Mouse (Mus musculus) fibroblast of lung, adult 2 months (primary cell): ENCODE results near the gene Rab25.

Experiments
- DNase-seq: peaks from one replicate; pipeline ENCODE4 v3.0.0-alpha.2; 2011; ENCODE audit warnings: low read depth

Rab25 gene

DNA sequence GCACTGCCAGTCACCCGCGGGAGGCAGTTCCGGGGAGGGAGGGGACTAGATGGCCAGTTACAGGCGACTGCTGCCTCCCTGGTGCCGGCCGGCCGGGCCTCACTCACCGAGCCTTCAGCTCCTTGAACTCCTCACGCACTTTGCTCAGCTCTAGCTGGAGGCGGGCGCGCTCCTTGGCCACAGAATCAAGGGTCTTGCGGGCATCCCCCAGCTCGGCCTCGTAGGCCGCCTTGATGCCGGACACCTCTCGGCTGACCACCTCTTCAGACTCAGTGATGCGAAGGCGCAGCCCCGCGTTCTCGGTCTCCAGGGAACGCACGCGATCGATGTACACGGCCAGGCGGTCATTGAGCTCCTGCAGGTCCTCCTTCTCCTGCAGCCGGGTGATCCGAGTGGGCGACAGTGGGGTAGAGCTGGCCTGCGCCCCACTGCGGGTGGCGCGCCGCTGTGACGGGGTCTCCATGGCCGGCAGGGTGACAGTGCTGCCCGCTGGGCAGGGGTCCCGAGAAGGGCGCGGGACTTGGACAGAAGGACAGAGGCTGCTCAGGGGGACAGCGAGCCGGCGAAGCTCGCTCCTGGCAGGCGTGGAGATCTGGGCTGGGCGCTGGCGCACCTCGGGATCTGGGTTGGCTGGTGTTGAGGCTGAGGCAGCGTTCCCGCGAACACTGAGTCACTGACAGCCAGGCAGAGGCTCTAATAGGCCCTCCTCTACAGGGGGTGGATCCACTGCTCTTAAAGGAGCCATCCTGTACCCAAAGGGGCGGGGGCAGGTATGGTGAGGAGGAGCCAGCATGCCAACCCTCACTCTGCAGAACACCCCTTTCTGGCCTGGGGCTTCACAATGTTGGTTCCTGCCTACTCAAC lies 45.2 kb downstream of the Rab25 start:
- peak; percentile 96 for DNase-seq

DNA sequence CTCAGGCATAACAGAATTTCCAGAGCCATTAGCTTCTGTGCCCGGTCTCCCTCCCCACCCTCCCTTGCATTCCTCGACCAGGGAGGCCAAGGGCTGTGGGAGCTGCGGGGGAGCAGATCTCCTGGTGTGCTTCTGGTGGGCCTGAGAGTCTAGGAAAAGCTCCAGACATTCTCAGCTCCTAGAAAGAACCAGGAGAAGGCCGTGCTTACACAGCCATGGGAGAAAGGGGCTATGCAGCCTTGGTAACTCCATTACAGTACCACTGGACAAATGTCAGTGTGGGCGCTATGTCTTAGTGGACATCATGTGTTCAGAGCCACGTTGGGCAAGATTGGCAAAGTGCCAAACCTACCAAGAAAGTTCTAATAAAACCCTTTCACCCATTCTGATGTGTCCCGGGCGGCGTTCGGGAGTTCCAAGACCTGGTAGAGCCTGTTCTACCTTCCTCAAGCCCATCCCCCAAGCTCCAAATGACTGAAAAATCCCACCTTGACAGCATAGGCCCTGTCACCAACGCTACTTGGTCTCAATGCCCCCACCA lies 46.0 kb downstream of the Rab25 start:
- no peak for DNase-seq

DNA sequence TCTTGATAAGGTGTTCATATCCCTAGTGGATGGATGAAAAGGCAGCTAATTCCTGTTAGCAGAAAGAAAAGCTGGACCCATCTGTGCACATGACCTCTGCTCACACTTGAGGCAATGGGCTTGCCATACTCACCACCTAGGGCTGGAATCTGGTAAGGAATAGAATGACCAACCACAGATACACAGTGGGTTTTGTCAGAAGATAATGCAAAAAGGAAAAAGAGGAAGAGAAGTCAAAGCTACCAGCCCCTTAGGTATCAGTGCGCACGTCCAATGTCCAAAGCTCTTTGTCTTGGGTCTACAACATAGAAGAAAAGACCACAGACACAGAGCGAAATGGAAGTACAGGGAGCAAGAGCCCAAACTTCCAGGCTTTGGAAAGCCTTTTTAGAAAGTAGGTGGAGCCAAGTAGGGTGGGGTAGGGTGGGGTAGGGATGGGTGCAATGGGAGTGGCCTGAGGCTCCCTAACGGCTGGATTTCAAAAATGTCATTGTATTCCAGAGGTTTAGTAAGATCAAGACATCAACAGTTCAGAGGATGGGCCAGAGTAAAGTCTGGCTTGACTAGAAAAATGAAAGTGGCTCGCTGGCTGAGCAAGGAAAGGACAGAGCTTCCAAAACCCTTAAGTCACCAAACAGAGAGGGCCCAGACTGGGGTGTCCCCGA lies 46.6 kb downstream of the Rab25 start:
- no peak for DNase-seq

DNA sequence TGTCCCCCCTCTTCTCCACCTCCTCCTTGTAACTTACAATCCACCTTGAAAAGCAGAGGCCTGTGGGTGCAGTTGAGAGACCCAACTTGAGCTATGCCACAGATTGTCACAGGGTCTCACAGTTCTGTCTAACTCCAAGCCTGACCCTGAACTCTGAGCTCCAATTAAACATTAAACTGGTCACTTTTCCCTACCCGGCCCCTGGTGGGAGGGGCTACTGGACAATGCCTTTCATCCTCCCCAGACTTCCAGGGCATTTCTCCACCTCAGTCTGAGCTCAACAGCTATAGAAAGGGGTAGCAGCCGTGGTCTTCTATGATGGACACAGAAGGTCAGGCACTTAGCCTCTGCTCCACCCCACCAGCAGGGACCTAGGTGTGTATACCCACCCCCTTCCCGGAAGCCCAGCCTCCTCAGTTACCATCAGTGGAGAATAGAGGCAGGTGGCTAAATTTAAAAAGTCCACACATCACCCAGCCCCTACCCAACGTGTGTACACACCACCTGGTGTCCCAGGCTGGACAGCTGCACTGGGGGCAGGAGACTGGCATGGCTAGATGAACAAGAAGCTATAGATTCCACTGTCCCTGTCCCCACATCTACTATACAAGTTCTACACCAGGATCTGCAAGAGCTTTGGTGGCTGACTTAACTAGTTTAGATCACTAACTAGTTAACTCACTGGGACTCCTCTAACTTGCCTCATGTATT lies 47.3 kb downstream of the Rab25 start:
- DNase-seq, result no peak

DNA sequence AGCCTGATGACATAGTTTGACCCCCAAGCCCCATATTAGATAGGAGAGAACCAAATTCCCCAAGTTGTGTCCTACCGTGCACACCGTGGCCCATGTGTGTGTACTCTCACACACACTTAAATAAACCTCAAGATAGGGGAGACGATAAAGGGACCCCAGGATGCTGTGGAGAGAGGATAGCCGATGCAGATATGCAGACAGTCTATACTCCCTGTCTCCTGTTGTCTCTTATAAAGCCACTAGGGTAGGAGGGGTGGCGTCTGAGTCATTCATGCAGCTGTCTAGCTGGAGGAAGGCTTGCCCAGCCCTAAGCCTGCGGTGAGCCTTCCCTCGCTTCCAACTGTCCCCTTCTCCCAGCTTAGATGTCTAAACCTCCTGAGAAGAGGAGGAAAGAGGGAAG lies 48.0 kb downstream of the Rab25 start:
- no peak for DNase-seq

DNA sequence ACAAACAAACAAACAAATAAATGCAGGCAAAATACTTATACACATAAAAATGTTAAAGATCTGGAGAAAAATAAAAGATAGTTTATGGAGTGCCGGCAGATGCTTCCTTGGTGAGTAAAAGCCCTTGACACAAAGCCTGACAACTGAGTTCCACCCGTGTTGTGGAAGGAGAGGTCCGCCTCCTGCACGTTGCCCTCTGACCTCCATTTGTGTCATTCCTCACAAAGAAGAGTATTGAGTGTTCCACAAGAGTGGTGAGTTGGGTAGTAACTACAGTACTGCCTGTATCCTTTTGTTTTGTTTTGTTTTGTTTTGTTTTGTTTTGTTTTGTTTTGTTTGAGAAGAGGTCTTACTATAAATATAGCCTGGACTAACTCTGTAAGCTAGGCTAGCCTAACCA lies 48.5 kb downstream of the Rab25 start:
- no peak for DNase-seq

DNA sequence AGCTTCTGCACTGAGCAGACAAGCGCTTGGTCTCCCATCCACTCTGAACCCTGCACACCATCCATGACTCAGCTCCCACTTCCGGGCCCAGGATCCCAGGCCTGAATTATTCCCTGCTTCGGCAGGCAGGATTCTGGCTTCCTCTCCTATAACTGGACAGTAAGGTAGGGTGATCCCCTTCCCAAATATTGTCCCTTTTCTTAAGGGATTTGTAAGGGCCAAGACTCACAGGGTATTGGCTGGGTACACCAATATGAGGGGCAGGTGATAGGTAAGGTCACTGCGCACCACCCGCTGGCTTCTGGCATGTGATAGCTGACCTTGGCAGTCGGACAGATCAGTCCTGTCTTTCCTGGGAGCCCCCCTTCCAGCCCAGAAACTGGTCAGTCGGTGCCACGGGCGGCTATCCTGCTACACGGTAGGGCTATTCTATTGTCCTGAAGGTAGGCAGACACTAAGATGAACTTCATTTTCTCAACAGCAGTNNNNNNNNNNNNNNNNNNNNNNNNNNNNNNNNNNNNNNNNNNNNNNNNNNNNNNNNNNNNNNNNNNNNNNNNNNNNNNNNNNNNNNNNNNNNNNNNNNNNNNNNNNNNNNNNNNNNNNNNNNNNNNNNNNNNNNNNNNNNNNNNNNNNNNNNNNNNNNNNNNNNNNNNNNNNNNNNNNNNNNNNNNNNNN lies 52.2 kb downstream of the Rab25 start:
- DNase-seq, result no peak

DNA sequence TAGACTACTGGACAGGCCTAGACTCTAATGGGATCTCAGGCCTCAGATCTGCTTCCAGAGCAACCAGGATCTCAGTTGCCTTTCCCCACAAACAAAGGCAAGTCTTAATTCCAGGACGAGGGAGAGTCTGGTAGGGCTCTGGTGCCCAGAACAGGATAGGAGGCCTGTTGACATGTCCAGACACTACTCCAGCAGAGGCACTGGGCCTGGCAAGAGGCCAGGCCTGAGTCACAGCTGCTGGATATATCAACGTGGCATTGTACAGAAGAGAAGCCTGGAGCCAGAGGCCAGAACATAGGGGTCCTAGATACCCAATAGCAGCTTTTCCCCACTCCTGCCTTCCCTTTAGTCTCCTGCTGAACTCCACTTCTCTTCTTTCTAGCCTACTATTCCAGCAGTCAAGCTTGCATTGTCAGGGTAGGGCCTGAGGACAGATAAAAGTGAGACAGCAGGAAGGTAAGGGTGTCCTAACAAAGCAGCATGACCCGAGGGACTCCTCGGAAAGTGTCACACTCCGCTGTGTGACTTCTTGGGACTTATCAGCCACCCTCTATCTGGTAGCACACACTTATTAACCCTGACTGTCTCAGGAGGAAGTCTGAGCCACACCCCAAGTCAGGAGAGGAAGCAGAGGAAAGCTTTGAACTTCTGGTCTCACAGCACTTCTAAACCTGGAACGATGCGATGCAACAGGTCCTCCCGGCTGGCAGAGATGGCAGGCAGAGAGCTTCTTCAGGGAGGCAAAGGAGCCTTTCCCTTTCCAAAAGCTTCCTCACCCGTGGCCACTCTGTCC lies 53.1 kb downstream of the Rab25 start:
- peak; percentile 90 for DNase-seq

DNA sequence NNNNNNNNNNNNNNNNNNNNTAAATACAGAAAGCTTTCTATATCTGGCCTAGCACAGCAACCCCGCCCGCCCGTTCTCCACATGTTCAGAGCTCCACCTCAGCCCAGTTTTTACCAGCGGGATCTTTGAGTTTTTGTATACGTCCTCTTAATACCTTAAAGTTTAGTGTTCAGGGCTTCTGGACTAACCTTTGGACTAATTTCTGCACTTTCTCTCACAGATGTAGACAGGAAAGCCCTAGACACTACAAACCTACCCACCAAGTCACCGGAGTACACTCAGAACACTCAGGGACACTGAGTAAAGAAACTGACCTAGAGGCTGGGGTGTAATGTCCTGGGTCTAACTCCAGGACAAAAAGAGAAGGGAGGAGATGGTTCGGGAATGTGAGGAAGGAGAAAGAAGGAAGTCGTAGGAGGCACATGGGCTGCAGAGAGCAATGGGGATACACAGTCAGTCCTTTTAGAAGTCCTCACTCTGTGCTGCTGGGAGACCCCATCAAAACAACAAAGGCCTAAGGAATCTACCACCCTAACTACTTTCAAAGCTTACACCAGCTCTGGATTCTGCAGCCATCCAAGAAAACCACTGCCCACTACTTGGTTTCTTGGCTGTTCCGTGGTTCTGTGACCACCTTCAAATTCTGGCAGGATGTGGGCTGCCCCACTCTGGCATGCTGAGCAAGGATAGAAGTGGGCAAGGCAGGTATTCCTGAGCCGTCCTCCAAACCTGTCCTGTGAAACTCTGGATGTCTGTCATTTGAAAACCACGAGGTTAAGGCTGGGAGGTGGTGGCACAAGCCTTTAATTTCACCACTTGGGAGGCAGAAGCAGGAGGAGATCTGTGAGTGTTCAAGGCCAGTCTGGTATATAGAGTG lies 54.2 kb downstream of the Rab25 start:
- no peak for DNase-seq
